Mouse (Mus musculus): ENCODE results near the gene Tiam2. TPM values are rescaled to one million over a fixed set of nuclear protein-coding genes. Genes with fewer than 3 reads are reported as not detected.

The Tiam2 gene
- polyA plus RNA-seq, 2 experiments from 2014 or later, result 0.79 to 1.3 TPM

GRCm38 (mm10) chr17:3397836-3398235, 71.5 kb downstream of the Tiam2 start:
- ATAC-seq, result no peak

GRCm38 (mm10) chr17:3405350-3406073, 79.1 kb downstream of the Tiam2 start:
- no peak for ATAC-seq

GRCm38 (mm10) chr17:3407051-3407450, 80.7 kb downstream of the Tiam2 start:
- ATAC-seq, result no peak

GRCm38 (mm10) chr17:3410307-3410706, 83.9 kb downstream of the Tiam2 start:
- ATAC-seq, result no peak

- no peak for ATAC-seq
Measured at GRCm38 (mm10) chr17:3412771-3413170, 86.4 kb downstream of the Tiam2 start.

- no peak for ATAC-seq
Measured at GRCm38 (mm10) chr17:3415580-3415979, 89.2 kb downstream of the Tiam2 start.

- no peak for ATAC-seq
Measured at GRCm38 (mm10) chr17:3416401-3416800, 90.0 kb downstream of the Tiam2 start.

- no peak for ATAC-seq
Measured at GRCm38 (mm10) chr17:3419368-3419928, 93.1 kb downstream of the Tiam2 start.

- no peak for ATAC-seq
Measured at GRCm38 (mm10) chr17:3420148-3420547, 93.8 kb downstream of the Tiam2 start.

- ATAC-seq, result no peak
Measured at GRCm38 (mm10) chr17:3423416-3423815, 97.0 kb downstream of the Tiam2 start.

GRCm38 (mm10) chr17:3428659-3429058, 102.3 kb downstream of the Tiam2 start:
- no peak for ATAC-seq

GRCm38 (mm10) chr17:3432590-3433498, 106.5 kb downstream of the Tiam2 start:
- no peak for ATAC-seq

- no peak for ATAC-seq
Measured at GRCm38 (mm10) chr17:3433521-3434271, 107.3 kb downstream of the Tiam2 start.

- ATAC-seq, result no peak
Measured at GRCm38 (mm10) chr17:3435299-3435698, 108.9 kb downstream of the Tiam2 start.

- ATAC-seq, result no peak
Measured at GRCm38 (mm10) chr17:3436841-3437515, 110.6 kb downstream of the Tiam2 start.

GRCm38 (mm10) chr17:3442526-3443401, 116.4 kb downstream of the Tiam2 start:
- ATAC-seq, result no peak

- no peak for ATAC-seq
Measured at GRCm38 (mm10) chr17:3446191-3446950, 120.0 kb downstream of the Tiam2 start.

- ATAC-seq, result peak; percentile 55
Measured at GRCm38 (mm10) chr17:3448725-3449124, 122.4 kb downstream of the Tiam2 start.

GRCm38 (mm10) chr17:3451077-3451476, 124.7 kb downstream of the Tiam2 start:
- ATAC-seq, result peak; percentile 94
